Mouse (Mus musculus): ENCODE measurements around the gene Slc39a2.
A peak's percentile ranks its signal among the peaks of the same experiment; 100 is the strongest.

The Slc39a2 gene

DNA sequence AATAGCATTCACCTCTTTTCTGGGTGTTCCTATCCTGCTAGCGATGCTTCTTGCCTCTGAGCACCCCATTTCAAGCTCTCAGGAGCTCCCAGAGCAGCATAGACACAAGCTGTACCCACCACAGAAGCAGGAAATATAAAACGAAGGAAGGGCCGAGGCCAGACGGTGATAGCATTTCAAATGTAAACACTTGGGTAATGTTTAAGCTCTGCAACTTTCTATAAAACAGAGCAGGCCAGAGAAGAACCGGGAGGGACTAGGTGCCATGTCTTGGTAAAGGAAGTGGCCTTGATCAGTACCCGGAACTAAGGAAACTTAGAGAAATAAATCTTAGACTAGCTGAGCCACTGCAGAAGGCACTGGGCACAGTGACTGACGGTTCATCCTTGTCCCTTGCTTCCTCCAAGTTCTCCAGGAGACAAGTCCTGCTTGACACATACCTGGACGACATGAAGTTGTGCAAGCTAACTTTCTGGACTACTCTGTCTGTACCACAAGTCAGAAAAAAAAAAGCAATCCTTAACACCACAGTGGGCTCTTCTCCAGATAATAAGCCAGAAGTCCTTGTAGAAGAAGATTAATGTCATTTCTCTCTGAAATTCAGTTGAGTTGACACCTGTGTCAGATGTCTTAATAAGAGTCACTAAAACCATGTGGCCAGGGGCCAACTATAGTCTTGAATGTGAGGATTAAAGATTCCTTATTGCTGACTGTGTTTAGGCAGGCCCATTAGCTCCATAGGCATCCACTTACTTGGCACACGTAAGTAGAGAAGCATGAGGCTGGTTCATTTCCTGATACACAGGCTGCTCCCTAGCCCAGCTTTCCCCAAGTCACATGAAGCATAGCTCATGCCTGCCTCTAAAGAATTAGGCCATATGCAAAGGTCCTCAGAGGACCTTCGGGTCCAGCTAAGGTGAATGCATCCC is 39.7 kb downstream of the Slc39a2 start:
- DNase-seq (ENCODE audit: low read depth, low spot score), result no peak

DNA sequence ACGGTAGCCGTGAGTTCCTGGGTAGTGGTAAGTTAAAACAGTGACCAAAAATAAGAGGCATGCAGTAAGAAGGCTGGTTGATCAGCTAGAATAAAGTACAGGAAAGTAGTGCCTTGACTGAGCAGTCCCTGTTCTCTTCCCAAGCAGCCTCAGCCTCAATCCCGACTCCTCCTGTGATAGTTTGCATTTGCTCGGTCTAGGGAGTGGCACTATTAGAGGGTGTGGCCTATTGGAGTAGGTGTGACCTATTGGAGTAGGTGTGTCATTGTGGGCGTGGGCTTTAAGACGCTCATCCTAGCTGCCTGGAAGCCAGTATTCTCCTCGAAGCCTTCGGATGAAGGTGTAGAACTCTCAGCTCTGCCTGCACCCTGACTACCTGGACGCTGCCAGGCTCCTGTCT is 46.3 kb downstream of the Slc39a2 start:
- peak; percentile 28 for DNase-seq (ENCODE audit: low read depth, low spot score)

DNA sequence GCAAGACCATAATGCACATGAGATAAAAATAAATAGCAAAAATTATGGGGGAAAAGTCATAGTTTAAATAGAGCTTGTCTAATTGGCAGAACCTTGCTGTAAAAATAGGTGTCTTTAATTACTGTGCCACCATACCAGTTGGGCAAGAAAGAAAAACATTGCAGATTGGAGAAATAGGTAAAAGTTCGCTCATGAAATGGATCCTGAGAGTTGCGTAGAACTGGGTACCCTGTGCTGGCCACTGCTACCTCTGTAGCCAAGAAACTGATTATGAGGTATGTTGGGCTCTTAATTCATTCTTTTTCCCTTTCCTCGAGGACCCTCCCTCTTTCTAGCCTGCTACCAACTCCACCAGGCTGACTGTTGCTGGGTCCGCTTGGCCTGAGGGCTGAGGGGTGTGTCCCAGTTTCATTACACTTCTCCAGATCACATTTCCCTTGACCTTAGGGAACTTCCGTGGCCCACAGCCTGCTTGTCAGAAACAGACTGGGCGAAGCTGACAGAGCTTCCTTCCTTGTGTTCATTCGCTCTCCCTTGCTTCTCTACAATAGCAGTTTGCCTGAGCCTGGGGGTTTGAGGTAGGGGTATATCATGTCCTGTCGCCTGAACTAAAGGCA is 48.4 kb downstream of the Slc39a2 start:
- no peak for DNase-seq (ENCODE audit: low read depth, low spot score)

DNA sequence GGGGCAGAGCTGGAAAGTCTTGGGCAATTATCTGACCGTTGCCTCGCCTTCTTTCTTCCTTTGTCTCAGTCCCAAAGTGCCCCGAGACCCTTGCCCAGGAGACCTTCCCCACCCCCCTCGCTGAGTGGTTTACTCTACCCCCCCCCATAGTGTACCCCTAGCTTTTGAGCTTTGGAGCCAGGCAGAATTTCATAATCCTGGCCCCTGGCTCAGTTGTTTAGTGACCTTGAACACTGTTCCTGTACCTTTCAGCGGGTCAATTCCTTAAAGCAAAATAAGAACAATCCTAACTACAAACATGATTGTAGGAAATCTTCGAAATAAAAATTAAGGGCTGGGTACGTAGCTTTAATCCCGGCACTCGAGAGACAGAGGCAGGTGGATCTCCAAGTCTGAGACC is 48.9 kb downstream of the Slc39a2 start:
- DNase-seq (ENCODE audit: low read depth, low spot score), result no peak

DNA sequence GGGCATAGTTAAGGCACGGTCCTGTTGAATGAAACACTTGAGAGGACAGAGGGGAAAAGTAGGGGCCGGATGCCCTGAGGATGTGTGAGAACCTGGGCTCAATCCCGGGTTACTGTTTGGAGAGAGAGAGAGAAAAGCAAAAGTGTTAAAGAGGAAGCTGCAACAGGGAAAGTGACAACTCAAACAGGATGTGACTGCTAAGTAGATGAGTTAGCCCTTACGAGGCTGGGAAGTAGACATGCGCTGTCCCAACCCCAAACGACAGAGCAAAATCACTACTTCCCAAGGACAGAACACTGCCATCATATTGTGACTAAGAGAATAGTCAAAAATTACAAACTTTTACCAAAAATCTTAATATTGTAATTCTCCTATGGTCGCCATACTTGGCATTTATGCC is 49.5 kb downstream of the Slc39a2 start:
- no peak for DNase-seq (ENCODE audit: low read depth, low spot score)

DNA sequence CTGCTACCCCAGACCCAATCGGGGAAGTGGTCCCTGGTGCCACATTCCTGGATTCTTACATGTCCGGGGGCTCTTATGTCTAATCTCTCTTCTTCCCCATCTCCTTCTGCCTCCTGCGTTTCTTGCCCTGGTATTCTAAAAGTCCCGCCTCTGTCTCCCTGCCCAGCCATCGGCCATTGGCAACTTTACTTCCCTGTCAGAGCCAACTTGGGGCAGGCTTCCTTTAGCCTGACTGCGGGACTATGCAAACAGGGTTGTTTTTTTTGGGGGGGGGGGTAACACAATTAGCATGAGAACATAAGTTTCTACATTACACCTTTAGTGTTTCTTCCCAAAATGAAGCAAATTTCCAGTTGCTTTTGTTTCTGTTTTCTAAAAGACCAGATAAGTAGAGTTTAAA is 50.6 kb downstream of the Slc39a2 start:
- DNase-seq (ENCODE audit: low read depth, low spot score), result no peak

Measured in WW6 (cell line).